Mouse (Mus musculus): ENCODE measurements around the gene A3galt2.
A peak's percentile ranks its signal among the peaks of the same experiment; 100 is the strongest.

A3galt2 gene

DNA sequence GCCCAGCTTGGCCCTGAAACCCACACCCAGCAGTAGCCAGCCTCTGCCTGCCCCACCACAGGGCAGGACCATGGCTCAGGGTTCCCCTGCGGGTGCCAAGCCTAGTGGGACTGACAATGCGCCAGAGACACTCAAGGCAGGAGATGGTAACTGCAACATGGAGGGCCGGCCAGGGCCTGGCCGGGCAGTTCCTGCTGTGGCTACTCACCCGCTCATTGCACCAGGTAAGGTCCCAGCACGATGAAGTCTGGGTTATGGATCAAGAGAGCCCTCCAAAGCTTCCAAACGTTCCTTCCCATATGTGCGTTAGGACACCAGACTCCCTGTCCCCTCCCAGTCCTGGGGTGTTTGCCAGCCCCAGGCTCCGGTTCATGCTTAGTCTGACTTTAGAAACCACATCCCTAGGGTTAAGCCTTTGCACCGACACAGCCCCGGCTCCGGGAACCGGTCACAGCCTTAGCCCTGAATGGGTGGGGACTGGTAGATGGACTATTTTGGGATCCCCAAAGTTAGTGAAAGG lies 43.0 kb upstream of the A3galt2 start:
- no peaks in the 10 kb centered on the region for H3K9me3 ChIP-seq (ENCODE audit: low read length)
- H3K27me3 ChIP-seq (ENCODE audit: insufficient read depth, low read length): peaks cover 46% of the 10 kb centered on the region
- TF ChIP-seq POU5F1 (IDR thresholded peaks at IDR 0.05; ENCODE audit: borderline replicate concordance, low read length) (no peak), NANOG (IDR thresholded peaks at IDR 0.05; ENCODE audit: borderline replicate concordance, low read length) (no peak), CTCF (conservative IDR thresholded peaks at IDR 0.05; ENCODE audit: low read length) (no peak)
- H3K4me1 ChIP-seq (replicated peaks; ENCODE audit: low read depth, low read length): peaks cover 46% of the 10 kb centered on the region
- no peaks in the 10 kb centered on the region for H3K36me3 ChIP-seq (ENCODE audit: insufficient read depth, low read length)
- H3K4me3 ChIP-seq (replicated peaks; ENCODE audit: low read length): peak overlapping the region; percentile 46

DNA sequence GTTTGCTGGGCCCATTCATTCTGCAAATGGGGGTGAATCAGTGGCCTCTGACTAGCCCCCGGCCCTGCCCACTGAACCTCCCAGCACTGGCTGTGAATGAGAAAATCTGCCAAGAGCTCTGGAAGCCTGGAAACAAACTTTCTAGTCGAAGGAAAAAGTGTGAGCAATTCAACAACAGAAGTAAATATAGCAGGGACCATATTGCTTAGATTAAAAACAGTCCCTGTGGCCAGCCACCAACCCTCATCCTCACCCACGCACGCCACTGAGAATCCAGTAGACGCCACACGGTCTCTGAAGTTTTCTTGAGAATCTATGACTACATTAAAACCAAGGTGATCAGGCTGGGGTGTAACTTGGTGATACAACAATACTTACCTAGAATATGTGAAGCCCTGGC lies 42.2 kb upstream of the A3galt2 start:
- Histone ChIP-seq H3K4me3 (replicated peaks; ENCODE audit: low read length) (no peak overlapping the region), H3K36me3 (ENCODE audit: insufficient read depth, low read length) (no peaks in the 10 kb centered on the region), H3K27me3 (ENCODE audit: insufficient read depth, low read length) (peaks cover 46% of the 10 kb centered on the region), H3K4me1 (replicated peaks; ENCODE audit: low read depth, low read length) (peaks cover 50% of the 10 kb centered on the region), H3K9me3 (ENCODE audit: low read length) (peaks cover 5% of the 10 kb centered on the region; the same call in 1 of the 2 replicates)
- TF ChIP-seq CTCF (conservative IDR thresholded peaks at IDR 0.05; ENCODE audit: low read length) (no peak), POU5F1 (IDR thresholded peaks at IDR 0.05; ENCODE audit: borderline replicate concordance, low read length) (no peak), NANOG (IDR thresholded peaks at IDR 0.05; ENCODE audit: borderline replicate concordance, low read length) (no peak)

DNA sequence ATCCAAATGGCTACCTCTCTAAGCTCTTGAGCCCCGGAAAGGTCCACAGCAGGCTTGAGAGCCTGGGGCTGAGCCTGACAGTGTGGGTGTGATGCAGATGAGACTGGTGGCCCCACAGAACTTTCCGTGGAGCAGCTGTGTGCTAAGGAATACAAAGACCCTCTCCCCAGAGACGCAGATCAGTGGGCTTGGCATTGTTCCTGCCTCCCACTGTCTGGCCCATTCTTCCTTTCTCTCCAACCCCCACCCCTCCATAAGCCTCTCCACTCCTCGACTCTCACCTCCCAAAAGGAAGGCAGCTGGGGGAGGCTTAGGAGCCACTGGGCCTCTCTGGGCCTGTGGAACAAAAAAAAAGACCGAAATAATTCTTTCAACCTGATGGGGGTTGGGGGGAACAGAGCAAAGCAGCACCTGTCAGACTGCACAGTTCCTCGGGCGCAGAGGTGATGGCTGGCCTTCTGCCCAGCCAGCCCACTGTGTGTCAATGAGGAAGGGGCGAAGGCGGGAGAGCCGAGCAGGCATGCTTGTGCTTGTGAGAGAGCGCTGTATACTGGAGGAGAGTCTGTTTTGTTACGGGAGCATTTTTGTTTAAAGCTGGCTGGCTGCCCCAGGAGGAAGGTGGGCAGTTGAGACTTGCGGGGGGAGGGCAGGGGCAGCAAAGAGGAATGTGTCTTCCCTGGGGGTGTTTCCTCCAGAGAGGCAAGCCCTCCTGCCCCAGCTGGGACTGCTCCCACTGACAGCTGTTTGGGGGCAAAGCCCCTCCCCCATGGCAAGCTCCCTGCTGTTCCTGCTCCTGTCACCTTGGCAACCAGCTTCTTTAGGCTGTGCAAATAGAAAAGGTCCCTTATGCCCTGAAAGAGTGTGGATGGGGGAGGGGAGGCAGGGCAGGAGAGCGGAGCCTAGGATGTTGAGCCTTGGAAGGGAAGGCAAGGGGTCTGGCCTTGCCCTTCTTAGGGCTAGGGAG lies 39.6 kb upstream of the A3galt2 start:
- peaks cover 7% of the 10 kb centered on the region; the same call in 1 of the 2 replicates for H3K9me3 ChIP-seq (ENCODE audit: low read length)
- peaks cover 56% of the 10 kb centered on the region for H3K4me1 ChIP-seq (replicated peaks; ENCODE audit: low read depth, low read length)
- TF ChIP-seq POU5F1 (IDR thresholded peaks at IDR 0.05; ENCODE audit: borderline replicate concordance, low read length) (no peak), CTCF (conservative IDR thresholded peaks at IDR 0.05; ENCODE audit: low read length) (no peak)
- no peaks in the 10 kb centered on the region for H3K36me3 ChIP-seq (ENCODE audit: insufficient read depth, low read length)
- H3K27me3 ChIP-seq (ENCODE audit: insufficient read depth, low read length): peaks cover 28% of the 10 kb centered on the region
- H3K4me3 ChIP-seq (replicated peaks; ENCODE audit: low read length): peak overlapping the region; percentile 48

DNA sequence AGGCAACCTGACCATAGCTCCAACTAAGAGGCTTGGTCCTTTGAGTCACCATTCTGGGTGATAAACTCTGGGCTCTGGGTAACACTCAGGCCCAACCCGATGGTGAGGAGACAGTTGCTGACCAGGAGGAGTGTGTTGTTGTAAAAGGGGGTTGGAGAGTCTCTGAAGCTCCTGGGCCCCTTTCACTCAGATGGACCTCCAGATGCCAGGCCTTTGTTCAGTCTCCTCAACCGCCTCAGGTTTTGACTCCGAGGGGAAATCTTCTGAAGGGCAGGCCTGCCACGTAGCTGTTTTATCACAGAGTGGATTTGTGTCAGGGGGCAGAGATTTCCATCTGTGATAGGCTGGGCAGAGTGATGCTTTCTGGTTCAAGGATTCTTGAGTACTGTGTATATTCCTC lies 38.9 kb upstream of the A3galt2 start:
- TF ChIP-seq NANOG (IDR thresholded peaks at IDR 0.05; ENCODE audit: borderline replicate concordance, low read length) (no peak), CTCF (conservative IDR thresholded peaks at IDR 0.05; ENCODE audit: low read length) (no peak), POU5F1 (IDR thresholded peaks at IDR 0.05; ENCODE audit: borderline replicate concordance, low read length) (no peak)
- H3K9me3 ChIP-seq (ENCODE audit: low read length): peaks cover 7% of the 10 kb centered on the region; the same call in 1 of the 2 replicates
- H3K4me1 ChIP-seq (replicated peaks; ENCODE audit: low read depth, low read length): peaks cover 54% of the 10 kb centered on the region

DNA sequence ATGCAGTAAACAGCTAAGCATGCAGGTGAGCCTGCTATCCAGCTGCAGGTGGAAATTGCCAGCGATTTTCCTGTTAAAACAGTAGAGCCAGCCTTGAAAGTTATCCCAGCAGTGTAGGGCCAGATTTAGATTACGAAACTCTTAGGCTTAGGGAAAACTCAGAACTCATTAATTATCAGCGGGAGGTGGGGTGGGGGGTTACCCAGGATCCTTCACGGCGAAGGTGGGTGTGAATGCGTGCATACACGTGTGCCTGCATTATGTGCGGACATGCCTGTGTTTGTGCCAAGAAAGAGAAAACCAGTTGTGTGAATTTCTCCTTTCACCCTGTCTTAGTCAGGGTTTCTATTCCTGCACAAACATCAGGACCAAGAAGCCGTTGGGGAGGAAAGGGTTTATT lies 38.4 kb upstream of the A3galt2 start:
- Histone ChIP-seq H3K9me3 (ENCODE audit: low read length) (peaks cover 7% of the 10 kb centered on the region; the same call in 1 of the 2 replicates), H3K4me3 (replicated peaks; ENCODE audit: low read length) (no peak overlapping the region), H3K27me3 (ENCODE audit: insufficient read depth, low read length) (peaks cover 23% of the 10 kb centered on the region; the same call in 1 of the 2 replicates), H3K36me3 (ENCODE audit: insufficient read depth, low read length) (no peaks in the 10 kb centered on the region), H3K4me1 (replicated peaks; ENCODE audit: low read depth, low read length) (peaks cover 55% of the 10 kb centered on the region)
- TF ChIP-seq POU5F1 (IDR thresholded peaks at IDR 0.05; ENCODE audit: borderline replicate concordance, low read length): no peak
- no peak for TF ChIP-seq CTCF (conservative IDR thresholded peaks at IDR 0.05; ENCODE audit: low read length)
- TF ChIP-seq NANOG (IDR thresholded peaks at IDR 0.05; ENCODE audit: borderline replicate concordance, low read length): no peak

More for the DNA sequence above, 38.9 kb upstream of the A3galt2 start:
- Histone ChIP-seq H3K4me3 (replicated peaks; ENCODE audit: low read length) (peak overlapping the region; percentile 48; the same call in 1 of the 2 replicates), H3K36me3 (ENCODE audit: insufficient read depth, low read length) (no peaks in the 10 kb centered on the region), H3K27me3 (ENCODE audit: insufficient read depth, low read length) (peaks cover 23% of the 10 kb centered on the region; the same call in 1 of the 2 replicates)

DNA sequence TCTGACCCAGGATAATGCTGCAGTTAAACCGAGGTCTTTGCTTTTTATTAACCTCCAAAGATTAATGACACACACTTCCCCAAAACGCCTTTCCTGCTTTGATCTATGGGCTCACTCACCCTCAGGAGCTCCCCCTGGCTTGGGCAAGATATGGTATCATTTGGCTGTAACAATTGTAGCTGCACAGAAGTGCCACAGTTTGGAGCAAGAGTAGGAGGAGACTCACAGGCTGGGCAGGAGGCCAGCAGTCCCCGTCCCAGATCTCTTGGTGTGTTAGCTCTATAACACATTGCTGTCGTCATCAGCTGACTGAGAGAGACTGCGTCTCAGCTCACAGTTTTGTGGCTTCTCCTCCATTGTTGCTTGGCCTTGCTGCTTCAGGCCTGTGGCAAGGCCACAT lies 35.1 kb upstream of the A3galt2 start:
- H3K27me3 ChIP-seq (ENCODE audit: insufficient read depth, low read length): peaks cover 34% of the 10 kb centered on the region
- peaks cover 7% of the 10 kb centered on the region; the same call in 1 of the 2 replicates for H3K9me3 ChIP-seq (ENCODE audit: low read length)

DNA sequence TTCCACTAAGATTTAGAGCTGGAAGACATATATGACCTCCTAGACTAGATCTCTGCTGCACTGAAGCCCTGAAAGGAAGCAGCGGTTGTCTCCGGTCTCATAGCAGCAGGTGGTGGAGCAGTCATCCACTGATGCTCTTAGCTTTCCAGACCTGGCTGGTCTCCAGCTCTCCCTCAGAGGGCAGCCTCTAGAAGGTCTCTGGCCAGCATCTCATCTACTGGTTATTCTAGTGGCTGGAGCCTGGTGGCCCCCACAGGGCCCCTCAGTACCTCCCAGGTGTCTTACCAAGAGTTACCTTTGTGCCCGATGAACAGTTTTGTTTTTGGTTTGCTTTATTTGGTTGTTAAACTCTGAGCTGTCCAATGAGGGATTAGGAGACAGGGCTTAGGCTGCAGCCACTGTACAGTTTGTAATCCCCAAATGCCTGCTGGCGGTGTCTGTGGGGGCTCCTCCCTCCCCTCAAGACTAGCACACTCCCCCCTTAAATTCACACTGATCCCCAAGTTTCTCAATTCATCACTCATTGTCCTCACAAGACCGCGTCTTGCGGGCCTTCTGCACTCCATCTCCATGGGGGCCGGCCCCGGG lies 34.0 kb upstream of the A3galt2 start:
- peaks cover 45% of the 10 kb centered on the region for H3K27me3 ChIP-seq (ENCODE audit: insufficient read depth, low read length)
- H3K9me3 ChIP-seq (ENCODE audit: low read length): peaks cover 7% of the 10 kb centered on the region; the same call in 1 of the 2 replicates
- no peak overlapping the region for H3K4me3 ChIP-seq (replicated peaks; ENCODE audit: low read length)
- peaks cover 36% of the 10 kb centered on the region for H3K4me1 ChIP-seq (replicated peaks; ENCODE audit: low read depth, low read length)
- H3K36me3 ChIP-seq (ENCODE audit: insufficient read depth, low read length): no peaks in the 10 kb centered on the region
- TF ChIP-seq NANOG (IDR thresholded peaks at IDR 0.05; ENCODE audit: borderline replicate concordance, low read length): no peak
- no peak for TF ChIP-seq POU5F1 (IDR thresholded peaks at IDR 0.05; ENCODE audit: borderline replicate concordance, low read length)
- TF ChIP-seq CTCF (conservative IDR thresholded peaks at IDR 0.05; ENCODE audit: low read length): no peak

More for the DNA sequence above, 35.1 kb upstream of the A3galt2 start:
- H3K4me1 ChIP-seq (replicated peaks; ENCODE audit: low read depth, low read length): peaks cover 46% of the 10 kb centered on the region
- no peak overlapping the region for H3K4me3 ChIP-seq (replicated peaks; ENCODE audit: low read length)
- no peak for TF ChIP-seq NANOG (IDR thresholded peaks at IDR 0.05; ENCODE audit: borderline replicate concordance, low read length)
- no peak for TF ChIP-seq POU5F1 (IDR thresholded peaks at IDR 0.05; ENCODE audit: borderline replicate concordance, low read length)
- TF ChIP-seq CTCF (conservative IDR thresholded peaks at IDR 0.05; ENCODE audit: low read length): no peak
- H3K36me3 ChIP-seq (ENCODE audit: insufficient read depth, low read length): no peaks in the 10 kb centered on the region

DNA sequence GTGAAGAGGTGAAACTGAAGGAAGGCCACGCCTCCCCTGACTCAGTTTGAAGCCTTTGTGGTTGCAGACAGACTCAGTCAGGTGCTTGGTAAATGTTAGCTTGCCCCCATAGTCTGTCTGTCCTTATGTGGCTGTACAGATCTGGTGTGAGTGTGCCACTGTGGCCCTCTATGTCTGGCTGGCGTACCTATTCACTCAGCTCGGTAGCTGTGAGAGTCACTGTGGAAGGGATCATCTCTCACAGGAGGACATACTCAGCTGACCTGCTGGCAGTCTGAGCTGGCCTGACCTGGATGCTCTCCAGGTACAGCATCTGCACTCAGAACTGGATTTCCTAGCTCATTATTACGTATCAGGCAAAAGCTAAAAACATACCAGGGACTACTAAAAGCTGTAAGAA lies 33.4 kb upstream of the A3galt2 start:
- H3K27me3 ChIP-seq (ENCODE audit: insufficient read depth, low read length): peaks cover 51% of the 10 kb centered on the region
- peaks cover 7% of the 10 kb centered on the region; the same call in 1 of the 2 replicates for H3K9me3 ChIP-seq (ENCODE audit: low read length)
- no peak overlapping the region for H3K4me3 ChIP-seq (replicated peaks; ENCODE audit: low read length)
- H3K4me1 ChIP-seq (replicated peaks; ENCODE audit: low read depth, low read length): peaks cover 34% of the 10 kb centered on the region
- TF ChIP-seq CTCF (conservative IDR thresholded peaks at IDR 0.05; ENCODE audit: low read length): no peak
- no peak for TF ChIP-seq POU5F1 (IDR thresholded peaks at IDR 0.05; ENCODE audit: borderline replicate concordance, low read length)
- TF ChIP-seq NANOG (IDR thresholded peaks at IDR 0.05; ENCODE audit: borderline replicate concordance, low read length): no peak
- H3K36me3 ChIP-seq (ENCODE audit: insufficient read depth, low read length): no peaks in the 10 kb centered on the region
